ENCODE assay signal across 9 mouse cellular contexts in the genomic region with DNA sequence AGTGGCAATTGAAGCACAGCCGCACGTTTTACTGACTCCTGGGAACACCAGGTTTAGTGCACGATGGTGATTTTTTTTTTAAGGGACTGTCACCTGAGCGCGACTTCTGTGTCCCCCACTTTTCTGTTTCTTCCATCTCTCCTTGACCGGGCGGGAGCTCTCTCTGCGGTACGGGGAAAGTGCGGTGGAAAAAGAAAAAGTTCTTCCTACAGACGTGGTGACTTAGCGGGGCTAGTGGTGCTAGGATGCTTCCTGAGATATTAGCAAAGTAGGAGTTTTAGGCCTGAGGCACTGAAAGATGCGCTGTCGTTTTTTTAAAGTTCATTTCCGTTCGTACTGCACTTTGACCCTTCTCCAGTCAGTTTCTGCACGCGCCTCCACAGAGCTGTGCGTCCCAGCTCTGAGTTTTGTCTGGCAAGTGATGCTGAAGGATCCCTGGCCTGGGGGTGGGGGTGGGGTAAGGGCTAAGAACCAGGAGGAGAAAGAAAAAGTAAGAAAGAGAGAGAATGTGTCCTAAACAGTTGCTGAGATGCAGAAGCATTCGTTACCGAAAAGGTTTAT. TPM values are rescaled to one million over a fixed set of nuclear protein-coding genes. Genes with fewer than 3 reads are reported as not detected.
DNase-seq lines count a peak whose midpoint lies in the region; ATAC-seq and TF ChIP-seq lines count a peak whose summit lies in the region.
"Had no signal": no experiment of that assay in that cellular context is flagged by ENCODE, and none has a peak within 500 bp of the region (broad histone marks: within the 10 kb centered on the region; RNA-seq: fewer than 3 reads in every experiment).

No protein-coding gene starts in this region.

- ATAC-seq in hindbrain, embryonic 12.5 days (ENCODE audit: low FRiP score): no peak
- ATAC-seq in midbrain, embryonic 11.5 days (ENCODE audit: low FRiP score): no peak

- peaks cover 4% of the 10 kb centered on the region; the same call in 1 of the 2 replicates for H3K27me3 ChIP-seq in cerebellum, adult 2 months (ENCODE audit: control insufficient read depth, insufficient read depth, low read length)
- H3K27me3 ChIP-seq in hindbrain, embryonic 12.5 days: peaks cover 61% of the 10 kb centered on the region
- peaks cover 29% of the 10 kb centered on the region for H3K27me3 ChIP-seq in midbrain, embryonic 11.5 days (ENCODE audit: control insufficient read depth, insufficient read depth, low read length)

- no peaks in the 10 kb centered on the region for H3K9me3 ChIP-seq in hindbrain, embryonic 12.5 days (replicated peaks)
- H3K9me3 ChIP-seq in midbrain, embryonic 11.5 days (ENCODE audit: control insufficient read depth, low read length): no peaks in the 10 kb centered on the region

- peak overlapping the region; percentile 69 for H3K4me2 ChIP-seq in hindbrain, embryonic 12.5 days (replicated peaks)
- peak overlapping the region; percentile 89 for H3K4me2 ChIP-seq in midbrain, embryonic 11.5 days

- H3K4me1 ChIP-seq in cerebellum, adult 2 months (ENCODE audit: control insufficient read depth, insufficient read depth, low read length): no peaks in the 10 kb centered on the region; the same call in 1 of the 2 replicates
- no peaks in the 10 kb centered on the region for H3K4me1 ChIP-seq in bone marrow macrophage, adult 2 months (ENCODE audit: control insufficient read depth, insufficient read depth, low read length)
- H3K4me1 ChIP-seq in hindbrain, embryonic 12.5 days: peaks cover 23% of the 10 kb centered on the region
- peaks cover 14% of the 10 kb centered on the region for H3K4me1 ChIP-seq in midbrain, embryonic 11.5 days (ENCODE audit: control insufficient read depth, insufficient read depth, low read length)

- H3K36me3 ChIP-seq in hindbrain, embryonic 12.5 days: no peaks in the 10 kb centered on the region
- H3K36me3 ChIP-seq in midbrain, embryonic 11.5 days (ENCODE audit: control insufficient read depth, insufficient read depth, low read length): no peaks in the 10 kb centered on the region

- WGBS in cerebellum, adult 2 months: 9% methylated on average over 21 of the region's 21 CpGs
- WGBS in hindbrain, embryonic 12.5 days: 1% methylated on average over 21 of the region's 21 CpGs
- WGBS in midbrain, embryonic 11.5 days: 1% methylated on average over 21 of the region's 21 CpGs

- peak overlapping the region; percentile 24 for H3K9ac ChIP-seq in hindbrain, embryonic 12.5 days
- H3K9ac ChIP-seq in midbrain, embryonic 11.5 days (ENCODE audit: low read length): peak overlapping the region; percentile 30

- peak overlapping the region; percentile 21 for H3K4me3 ChIP-seq in cerebellum, adult 2 months (replicated peaks; ENCODE audit: insufficient read depth, low read depth, low read length)
- peak overlapping the region; percentile 55 for H3K4me3 ChIP-seq in bone marrow macrophage, adult 2 months (ENCODE audit: insufficient read depth, low read length)
- H3K4me3 ChIP-seq in hindbrain, embryonic 12.5 days: peak overlapping the region; percentile 37
- H3K4me3 ChIP-seq in midbrain, embryonic 11.5 days (ENCODE audit: low read depth, low read length): peak overlapping the region; percentile 40

- no peak for DNase-seq in cerebellum, adult 2 months
- no peak for DNase-seq in cerebellum, postnatal 36 days
- DNase-seq in midbrain, embryonic 11.5 days (ENCODE audit: low spot score, missing footprints): peak; percentile 94
- DNase-seq in right cerebral cortex, postnatal 14 days: no peak
- no peak for DNase-seq in natural killer cell, adult 2 months (ENCODE audit: low spot score in 2 of 2)
- DNase-seq in cerebellum, adult 11-12 months: no peak
- DNase-seq: adrenal gland, postnatal 25 days had no signal

- no peak for TF ChIP-seq POLR2A in cerebellum, adult 2 months (IDR thresholded peaks at IDR 0.05; ENCODE audit: borderline replicate concordance, insufficient read depth, low read length)
- TF ChIP-seq POLR2A in bone marrow macrophage, adult 2 months (IDR thresholded peaks at IDR 0.05; ENCODE audit: borderline replicate concordance, low read depth, low read length): no peak

- no peak overlapping the region for H3K27ac ChIP-seq in cerebellum, adult 2 months (ENCODE audit: insufficient read depth, low read length)
- no peak overlapping the region for H3K27ac ChIP-seq in bone marrow macrophage, adult 2 months (ENCODE audit: insufficient read depth, low read depth, low read length)
- no peak overlapping the region for H3K27ac ChIP-seq in hindbrain, embryonic 12.5 days
- no peak overlapping the region for H3K27ac ChIP-seq in midbrain, embryonic 11.5 days (ENCODE audit: low read depth, low read length)

- TF ChIP-seq CTCF in cerebellum, adult 2 months (IDR thresholded peaks at IDR 0.05; ENCODE audit: borderline replicate concordance, insufficient read depth, low read depth, low read length): no peak
- TF ChIP-seq CTCF in bone marrow macrophage, adult 2 months (IDR thresholded peaks at IDR 0.05; ENCODE audit: low read depth, low read length): no peak

RNA-seq across cellular contexts. Expression of a gene that starts 1.5 kb away (rescaled TPM):
- polyA plus RNA-seq in cerebellum, adult 2 months (2012; rRNA removed): 0.80 and 1.8 TPM in 2 replicates
- polyA plus RNA-seq in bone marrow macrophage, adult 2 months (2012; ENCODE audit: insufficient read depth, insufficient read length, missing spikeins): not detected in 2 replicates
- polyA plus RNA-seq in hindbrain, embryonic 12.5 days (2016; fragmentation: Nextera tagmentation; extraction: Ambion mirVana): 0.74 and 0.93 TPM in 2 replicates
- polyA plus RNA-seq in midbrain, embryonic 11.5 days (2014; fragmentation: Nextera tagmentation; extraction: Ambion mirVana): 0.12 and 0.75 TPM in 2 replicates
